Mouse (Mus musculus) heart, embryonic 10.5 days (tissue): Measurements from ENCODE around the gene Rab33b. TPM values are rescaled to one million over a fixed set of nuclear protein-coding genes. Genes with fewer than 3 reads are reported as not detected.
A peak's percentile ranks its signal among the peaks of the same experiment; 100 is the strongest.

Experiments used
- DNase-seq: peaks from one replicate; pipeline ENCODE4 v3.0.0-alpha.2; 2017; ENCODE audit warnings: low spot score
- H3K27ac ChIP-seq: fragments of 300-500 bp; sonication (generic); 2 replicates; pipeline ENCODE4 v1.5.1; 2016; ENCODE audit warnings: mild to moderate bottlenecking
- H3K27me3 ChIP-seq: fragments of 300-500 bp; sonication (generic); 2 replicates; pipeline ENCODE4 v1.6.1; 2016; ENCODE audit warnings: mild to moderate bottlenecking; ENCODE audit not compliant: poor library complexity, insufficient read depth, severe bottlenecking
- H3K36me3 ChIP-seq: fragments of 300-500 bp; sonication (generic); 2 replicates; pipeline ENCODE4 v1.6.1; 2016; ENCODE audit warnings: mild to moderate bottlenecking, moderate library complexity
- H3K4me1 ChIP-seq: fragments of 300-500 bp; sonication (generic); 2 replicates; pipeline ENCODE4 v1.6.1; 2016; ENCODE audit warnings: mild to moderate bottlenecking
- H3K4me3 ChIP-seq: fragments of 300-500 bp; sonication (generic); 2 replicates; pipeline ENCODE4 v1.5.1; 2016; ENCODE audit warnings: mild to moderate bottlenecking, moderate library complexity
- H3K9me3 ChIP-seq: fragments of 300-500 bp; sonication (generic); 2 replicates; pipeline ENCODE4 v1.6.1; 2016; ENCODE audit warnings: mild to moderate bottlenecking, moderate library complexity
- WGBS: fragments of 180-500 bp; shearing (Covaris S2); methylation state at CpG from one replicate; pipeline ENCODE4 v1.1.7; 2016; 5-methylcytosine and 5-hydroxymethylcytosine counted together
- polyA plus RNA-seq: library from polyadenylated mRNA; unstranded; fragments of >200 nt; fragmentation: Nextera tagmentation; extraction: Ambion mirVana; gene quantifications from 2 replicates; pipeline ENCODE4 v1.2.1, GENCODE M21; 2016

The Rab33b gene
- polyA plus RNA-seq, 1 experiment from 2014 or later = 16.3 TPM

DNA sequence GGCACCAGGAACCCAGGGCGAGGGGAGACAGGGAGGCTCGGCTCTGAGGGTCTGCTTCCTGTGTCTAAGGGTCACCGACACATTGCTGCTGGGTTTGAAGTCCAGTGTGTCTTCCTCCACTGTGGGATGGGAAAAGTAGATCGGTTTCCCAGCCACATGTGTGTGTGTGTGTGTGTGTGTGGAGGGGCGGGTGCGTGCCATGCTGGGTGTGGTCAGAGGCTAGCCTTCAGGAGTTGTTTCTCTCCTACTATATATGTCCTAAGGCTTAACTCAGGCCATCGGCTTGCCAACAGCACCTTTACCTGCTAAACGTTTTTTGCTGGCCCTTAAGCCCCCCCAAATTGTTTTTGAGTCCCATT is 35.0 kb downstream of the Rab33b start:
- no peaks in the 10 kb centered on the region for H3K27me3 ChIP-seq
- peak; percentile 73 for DNase-seq
- H3K9me3 ChIP-seq = no peaks in the 10 kb centered on the region
- peaks cover 12% of the 10 kb centered on the region for H3K4me1 ChIP-seq
- H3K36me3 ChIP-seq = peaks cover 59% of the 10 kb centered on the region
- no peak overlapping the region for H3K4me3 ChIP-seq
- WGBS = 52% methylated on average over 8 of the region's 8 CpGs
- peak overlapping the region; percentile 72 for H3K27ac ChIP-seq

DNA sequence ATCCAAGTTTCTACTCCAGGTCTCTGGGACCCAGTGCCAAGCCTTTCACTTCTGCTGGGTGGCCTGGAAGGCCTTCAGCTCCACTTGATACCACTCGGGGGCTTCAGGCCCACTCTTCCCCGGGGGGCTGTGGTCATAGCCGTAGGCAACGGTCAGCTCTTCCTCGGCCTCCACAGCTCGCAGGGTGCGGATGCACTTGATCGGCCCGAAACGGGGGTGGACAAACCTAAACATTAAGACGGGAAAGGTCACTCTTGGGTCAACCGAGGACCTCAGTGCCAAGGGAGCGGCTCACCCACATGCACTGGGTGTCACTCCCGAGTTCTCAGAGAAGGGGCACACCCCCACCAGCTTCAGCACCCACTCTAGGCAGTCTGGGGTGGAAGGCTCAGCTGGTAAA is 37.5 kb downstream of the Rab33b start:
- Histone ChIP-seq H3K4me1 (peaks cover 12% of the 10 kb centered on the region), H3K36me3 (peaks cover 80% of the 10 kb centered on the region), H3K27ac (no peak overlapping the region), H3K4me3 (no peak overlapping the region), H3K27me3 (no peaks in the 10 kb centered on the region), H3K9me3 (no peaks in the 10 kb centered on the region)
- 92% methylated on average over 14 of the region's 14 CpGs for WGBS
- peak; percentile 70 for DNase-seq

DNA sequence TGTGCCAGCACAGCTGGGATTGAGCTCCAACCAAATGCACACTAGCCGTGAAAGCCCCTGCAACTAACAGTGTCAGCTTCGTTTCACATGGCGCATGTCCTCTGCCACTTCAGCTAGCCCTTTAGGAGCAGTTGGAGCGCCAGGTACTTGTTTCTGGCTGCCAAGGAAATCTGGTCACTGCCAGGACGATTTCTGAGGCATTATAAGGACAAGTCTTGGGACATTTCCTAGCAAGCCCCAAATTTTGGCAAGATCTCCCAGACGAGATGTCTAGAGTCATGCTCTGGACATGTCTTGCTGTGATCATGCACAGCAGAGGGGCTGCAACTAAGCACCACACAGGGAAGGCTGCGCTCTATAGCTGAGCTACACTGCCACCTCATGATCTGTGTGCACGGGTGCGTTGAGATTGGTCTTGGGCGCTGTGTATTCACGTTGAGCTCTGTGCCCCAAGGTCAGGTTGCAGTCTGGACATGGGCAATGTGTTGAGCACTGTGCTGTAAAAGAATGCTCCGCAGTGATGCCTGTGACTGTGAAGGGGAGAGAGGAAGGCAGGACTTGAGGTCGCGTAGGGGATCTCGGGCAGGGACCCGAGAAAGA is 41.6 kb downstream of the Rab33b start:
- Histone ChIP-seq H3K27me3 (no peaks in the 10 kb centered on the region), H3K4me1 (no peaks in the 10 kb centered on the region), H3K9me3 (no peaks in the 10 kb centered on the region), H3K27ac (no peak overlapping the region), H3K36me3 (peaks cover 97% of the 10 kb centered on the region), H3K4me3 (no peak overlapping the region)
- 86% methylated on average over 16 of the region's 16 CpGs for WGBS
- peak; percentile 64 for DNase-seq

DNA sequence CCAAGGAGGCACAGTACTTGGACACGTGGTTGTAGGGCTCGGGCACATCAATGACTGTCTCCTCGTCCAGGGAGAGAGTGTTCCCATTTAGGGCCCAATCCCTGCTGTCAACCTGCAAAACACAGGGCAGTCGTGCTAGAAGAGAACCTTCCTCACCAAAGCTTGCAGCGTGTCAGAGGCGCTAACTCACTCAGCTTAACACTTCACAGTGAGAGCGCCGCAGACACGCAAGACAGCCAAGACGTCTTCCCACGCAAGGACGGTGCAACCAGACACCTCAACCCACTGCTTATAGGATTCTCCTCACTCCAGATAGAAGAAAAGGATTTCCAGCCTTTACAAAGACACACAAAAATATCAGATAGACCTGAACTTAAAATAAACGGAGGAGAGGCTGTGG is 43.2 kb downstream of the Rab33b start:
- Histone ChIP-seq H3K36me3 (peaks cover 97% of the 10 kb centered on the region), H3K27me3 (no peaks in the 10 kb centered on the region), H3K4me3 (no peak overlapping the region), H3K4me1 (no peaks in the 10 kb centered on the region), H3K27ac (no peak overlapping the region), H3K9me3 (no peaks in the 10 kb centered on the region)
- 89% methylated on average over 13 of the region's 13 CpGs for WGBS
- no peak for DNase-seq

DNA sequence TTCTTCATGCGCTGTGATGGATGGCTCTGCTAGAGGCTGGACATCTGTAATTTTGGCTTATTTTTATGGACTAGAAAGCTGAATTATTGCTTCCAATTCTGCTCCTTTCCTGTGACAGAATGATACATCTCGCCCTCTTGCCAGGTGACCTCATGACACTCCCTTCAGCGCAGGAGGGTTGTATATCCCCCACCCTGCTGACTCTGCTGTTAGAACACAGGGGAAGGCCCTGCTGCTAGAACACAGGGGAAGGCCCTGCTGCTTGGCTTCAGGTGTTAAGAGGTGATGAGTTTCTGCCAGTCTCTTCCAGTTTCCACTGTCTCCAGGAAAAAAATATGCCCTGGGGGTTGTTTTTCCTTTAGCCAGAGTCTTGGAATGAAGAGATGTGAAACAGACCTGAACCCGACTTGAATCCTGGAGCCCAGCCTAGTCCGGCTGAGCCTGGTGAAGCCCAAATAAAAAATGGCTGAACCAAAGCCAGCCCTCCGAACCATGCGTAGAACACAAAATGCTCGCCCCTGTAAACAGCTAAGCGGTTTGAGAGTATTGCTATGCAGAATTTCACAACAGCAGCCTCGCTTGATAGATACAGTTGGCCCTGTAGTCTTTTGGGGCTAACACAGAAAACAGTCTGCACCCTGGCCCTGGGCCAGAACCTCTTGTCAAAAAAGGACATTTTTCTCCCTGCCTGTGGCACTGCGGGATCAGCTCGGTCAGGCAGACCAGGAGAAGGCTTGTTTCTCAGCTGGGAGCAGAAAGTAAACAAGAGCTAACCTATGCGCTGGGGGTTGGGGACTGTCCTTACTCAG is 48.0 kb downstream of the Rab33b start:
- Histone ChIP-seq H3K4me1 (no peaks in the 10 kb centered on the region), H3K27ac (no peak overlapping the region), H3K9me3 (no peaks in the 10 kb centered on the region), H3K27me3 (no peaks in the 10 kb centered on the region), H3K36me3 (peaks cover 96% of the 10 kb centered on the region), H3K4me3 (no peak overlapping the region)
- no peak for DNase-seq
- 85% methylated on average over 13 of the region's 13 CpGs for WGBS

DNA sequence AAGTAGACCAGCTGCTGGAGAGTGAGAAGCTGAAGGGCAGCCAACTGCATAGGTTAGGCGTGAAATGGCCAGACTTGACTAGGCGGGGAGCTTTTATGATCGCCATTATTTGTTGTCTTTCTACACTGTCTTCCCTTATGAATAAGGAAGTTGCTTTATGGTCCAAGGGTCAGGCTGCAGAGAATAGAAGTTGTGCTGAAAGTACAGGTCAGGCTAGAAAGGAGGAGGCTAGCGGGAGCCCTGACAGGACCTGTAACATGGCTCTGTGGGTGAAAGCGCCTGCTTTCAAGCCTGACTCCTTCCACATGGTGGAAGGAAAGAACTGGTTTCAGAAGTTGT is 48.5 kb downstream of the Rab33b start:
- 86% methylated on average over 5 of the region's 5 CpGs for WGBS
- DNase-seq = no peak
- Histone ChIP-seq H3K27me3 (no peaks in the 10 kb centered on the region), H3K4me3 (no peak overlapping the region), H3K4me1 (no peaks in the 10 kb centered on the region), H3K36me3 (peaks cover 95% of the 10 kb centered on the region), H3K27ac (no peak overlapping the region), H3K9me3 (no peaks in the 10 kb centered on the region)

DNA sequence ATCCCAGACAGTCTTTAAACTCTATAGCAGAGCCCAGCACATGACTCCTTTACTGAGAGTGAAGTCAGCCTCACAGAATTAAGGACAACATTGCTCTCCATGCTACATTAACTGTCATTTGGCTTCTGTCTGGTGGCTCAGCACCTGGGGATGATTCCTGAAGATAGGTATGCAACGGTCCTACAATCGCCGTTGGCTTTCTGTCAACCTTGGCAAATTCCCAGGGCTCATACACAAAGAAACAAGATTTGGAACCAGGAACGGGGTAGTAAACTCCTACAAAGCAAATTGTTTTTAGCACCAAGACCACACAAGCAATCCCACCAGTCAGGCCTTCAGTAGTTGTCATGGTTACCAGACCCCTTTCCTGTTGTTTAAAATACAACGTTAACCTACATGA is 49.9 kb downstream of the Rab33b start:
- H3K4me1 ChIP-seq = no peaks in the 10 kb centered on the region
- H3K27ac ChIP-seq = no peak overlapping the region
- no peak overlapping the region for H3K4me3 ChIP-seq
- H3K36me3 ChIP-seq = peaks cover 96% of the 10 kb centered on the region
- no peaks in the 10 kb centered on the region for H3K27me3 ChIP-seq
- DNase-seq = no peak
- 91% methylated on average over 5 of the region's 5 CpGs for WGBS
- no peaks in the 10 kb centered on the region for H3K9me3 ChIP-seq

DNA sequence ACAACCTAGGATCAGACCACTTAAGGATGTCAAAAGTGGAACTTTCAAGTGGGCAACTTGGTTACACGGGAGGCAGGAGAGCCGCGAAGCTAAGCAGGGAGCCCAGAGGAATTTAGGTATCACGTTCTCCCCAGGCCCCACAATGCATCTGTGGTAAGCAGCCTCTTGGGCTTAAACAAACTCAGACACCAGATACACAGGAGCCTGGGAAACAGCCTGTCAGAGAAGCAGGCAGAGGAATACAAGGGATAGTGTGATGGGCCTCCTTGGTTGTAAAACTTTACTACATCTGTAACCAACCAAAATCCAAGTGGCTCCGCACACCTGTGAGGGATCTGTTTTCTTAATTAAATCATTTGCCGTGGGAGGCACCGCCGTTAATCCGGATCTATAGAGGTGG is 50.3 kb downstream of the Rab33b start:
- no peak for DNase-seq
- 76% methylated on average over 9 of the region's 9 CpGs for WGBS
- H3K27me3 ChIP-seq = no peaks in the 10 kb centered on the region
- no peaks in the 10 kb centered on the region for H3K4me1 ChIP-seq
- no peak overlapping the region for H3K4me3 ChIP-seq
- H3K9me3 ChIP-seq = no peaks in the 10 kb centered on the region
- no peak overlapping the region for H3K27ac ChIP-seq
- H3K36me3 ChIP-seq = peaks cover 96% of the 10 kb centered on the region

DNA sequence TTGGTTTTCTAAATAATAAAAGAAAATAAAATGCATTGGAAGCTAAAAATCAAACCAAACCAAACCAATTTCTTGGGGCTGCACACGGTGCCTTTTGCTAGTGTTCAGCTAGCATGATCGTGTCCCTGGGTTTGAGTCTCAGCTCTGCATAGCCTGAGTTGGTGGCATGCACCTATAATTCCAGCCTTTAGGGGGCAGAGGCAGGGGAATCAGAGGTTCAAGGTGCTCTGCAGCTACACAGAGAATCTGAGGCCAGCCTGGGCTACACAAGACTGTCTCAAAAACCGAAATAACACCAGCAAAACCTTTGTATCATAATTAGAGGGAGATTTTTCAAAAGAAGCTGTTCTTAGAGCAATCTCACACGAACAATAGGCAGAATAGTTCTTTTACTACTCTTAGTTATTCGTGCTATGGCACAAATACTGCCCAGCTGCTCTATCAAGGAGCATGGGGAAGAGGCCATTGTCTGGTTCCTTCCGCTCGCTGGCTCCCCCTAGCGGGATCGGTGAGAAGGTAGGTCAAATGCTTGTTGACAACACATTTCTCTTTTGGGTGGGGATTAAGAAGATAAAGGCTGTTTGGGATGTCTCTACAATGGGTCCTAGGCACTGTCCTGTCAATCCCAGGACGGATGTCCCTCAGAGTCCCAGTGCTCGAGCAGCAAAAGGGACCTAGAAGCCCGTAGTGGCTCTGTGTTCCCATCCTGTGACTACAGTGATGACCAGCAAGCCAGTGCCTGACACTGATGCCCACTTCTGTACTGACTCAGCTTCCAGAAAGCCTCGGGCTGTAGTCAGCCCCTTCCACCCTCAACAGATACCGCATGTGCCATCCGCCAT is 56.1 kb downstream of the Rab33b start:
- 52% methylated on average over 15 of the region's 15 CpGs for WGBS
- Histone ChIP-seq H3K4me3 (no peak overlapping the region), H3K4me1 (no peaks in the 10 kb centered on the region), H3K27me3 (no peaks in the 10 kb centered on the region), H3K36me3 (peaks cover 85% of the 10 kb centered on the region), H3K27ac (no peak overlapping the region), H3K9me3 (no peaks in the 10 kb centered on the region)
- peak; percentile 86 for DNase-seq

DNA sequence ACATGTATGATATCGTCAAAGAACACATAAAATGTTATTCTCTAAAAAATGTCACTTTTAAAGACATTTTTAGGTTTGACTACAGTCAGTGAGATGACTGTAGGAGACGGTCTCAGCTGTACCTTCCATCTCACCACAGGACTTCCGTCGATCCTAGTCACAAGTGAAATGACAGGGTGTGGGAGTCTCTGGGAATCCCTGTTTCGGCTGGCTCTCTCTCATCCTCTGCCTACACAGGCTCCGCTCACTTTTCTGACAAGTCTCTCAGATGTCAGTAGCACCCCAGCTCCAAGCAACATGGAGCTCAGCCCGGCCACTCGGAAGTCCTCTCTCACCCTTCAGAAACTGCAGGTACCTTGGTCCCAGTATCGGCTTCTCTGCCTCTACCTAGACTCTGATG is 56.9 kb downstream of the Rab33b start:
- no peak overlapping the region for H3K4me3 ChIP-seq
- no peaks in the 10 kb centered on the region for H3K4me1 ChIP-seq
- WGBS = 92% methylated on average over 9 of the region's 9 CpGs
- DNase-seq = no peak
- peaks cover 84% of the 10 kb centered on the region for H3K36me3 ChIP-seq
- H3K9me3 ChIP-seq = no peaks in the 10 kb centered on the region
- no peaks in the 10 kb centered on the region for H3K27me3 ChIP-seq
- H3K27ac ChIP-seq = no peak overlapping the region

DNA sequence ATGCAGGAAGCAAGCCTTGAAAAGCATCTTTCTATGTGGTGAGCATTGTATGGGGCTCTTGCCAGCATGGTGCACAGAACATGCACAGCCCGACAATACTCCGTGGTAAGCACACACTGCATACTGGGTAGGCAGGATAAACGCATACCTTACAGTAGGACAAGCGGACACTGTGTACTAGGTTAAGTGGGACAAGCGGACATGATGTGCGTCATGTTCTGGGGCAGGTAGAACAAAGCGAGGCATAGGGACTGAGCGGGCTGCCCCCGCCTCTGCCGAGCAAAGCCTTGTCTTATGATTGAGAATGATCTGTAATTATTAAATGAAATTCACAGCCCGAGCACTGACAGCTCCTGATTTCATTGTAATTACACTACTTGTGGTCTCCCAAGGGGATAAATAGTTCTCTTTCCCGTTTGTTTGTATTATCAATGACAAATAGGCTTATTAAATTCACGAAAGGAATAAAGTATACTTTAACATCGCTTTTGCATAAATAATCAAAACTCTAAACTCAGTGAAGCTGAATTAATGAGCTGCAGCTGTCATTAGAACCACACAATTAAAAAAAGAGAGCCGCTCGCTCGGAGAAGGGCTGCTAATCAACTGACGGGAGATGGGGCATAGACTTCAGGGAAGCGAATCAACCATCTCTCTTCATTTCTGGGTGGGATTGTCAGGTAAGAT is 60.9 kb downstream of the Rab33b start:
- Histone ChIP-seq H3K36me3 (peaks cover 73% of the 10 kb centered on the region), H3K4me3 (no peak overlapping the region), H3K27ac (no peak overlapping the region), H3K27me3 (no peaks in the 10 kb centered on the region), H3K9me3 (no peaks in the 10 kb centered on the region), H3K4me1 (peaks cover 2% of the 10 kb centered on the region; the same call in 1 of the 2 replicates)
- DNase-seq = no peak
- 92% methylated on average over 19 of the region's 19 CpGs for WGBS
